15 mouse cellular contexts compared by ENCODE assay signal in the genomic region with DNA sequence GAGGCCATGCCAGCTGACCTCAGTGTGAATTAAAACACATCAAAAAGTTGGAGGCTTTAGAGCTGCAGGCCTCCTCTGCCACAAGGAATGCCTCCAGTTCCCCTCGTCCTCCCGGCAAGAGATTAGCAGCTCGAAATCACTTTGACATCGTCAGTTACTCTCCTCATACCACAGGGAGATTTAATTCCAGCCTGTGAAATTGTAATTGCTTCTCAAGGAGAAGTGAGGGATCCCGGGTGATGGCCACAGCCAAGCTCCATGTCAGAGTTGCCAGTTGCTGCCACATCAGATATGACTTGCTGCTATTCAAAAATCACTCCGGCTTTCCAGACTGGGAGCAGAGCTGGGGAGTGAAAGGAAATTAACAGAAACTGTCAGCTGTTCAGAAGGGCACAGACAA.
A peak's percentile ranks its signal among the peaks of the same experiment; 100 is the strongest.
DNase-seq lines count a peak whose midpoint lies in the region; ATAC-seq and TF ChIP-seq lines count a peak whose summit lies in the region.
"Had no signal": no experiment of that assay in that cellular context is flagged by ENCODE, and none has a peak within 500 bp of the region (broad histone marks: within the 10 kb centered on the region; RNA-seq: fewer than 3 reads in every experiment).

No protein-coding gene starts in this region.

- H3K9ac ChIP-seq in kidney, postnatal 0 days (ENCODE audit: low read depth, low read length) = no peak overlapping the region
- no peak overlapping the region for H3K9ac ChIP-seq in kidney, embryonic 15.5 days
- H3K9ac ChIP-seq in midbrain, embryonic 13.5 days (replicated peaks) = no peak overlapping the region
- H3K9ac ChIP-seq: limb, embryonic 15.5 days had no signal

- no peaks in the 10 kb centered on the region for H3K9me3 ChIP-seq in heart, embryonic 10.5 days
- no peaks in the 10 kb centered on the region for H3K9me3 ChIP-seq in kidney, postnatal 0 days (replicated peaks; ENCODE audit: low read length)
- H3K9me3 ChIP-seq in kidney, embryonic 15.5 days (replicated peaks) = no peaks in the 10 kb centered on the region
- H3K9me3 ChIP-seq in midbrain, embryonic 13.5 days = no peaks in the 10 kb centered on the region
- no peaks in the 10 kb centered on the region for H3K9me3 ChIP-seq in limb, embryonic 10.5 days (replicated peaks)
- H3K9me3 ChIP-seq: limb, embryonic 15.5 days had no signal

- peak overlapping the region; percentile 60; the same call in 1 of the 2 replicates for H3K27ac ChIP-seq in heart, embryonic 10.5 days
- H3K27ac ChIP-seq in kidney, postnatal 0 days = no peak overlapping the region
- no peak overlapping the region for H3K27ac ChIP-seq in kidney, embryonic 15.5 days
- peak overlapping the region; percentile 41; the same call in 1 of the 2 replicates for H3K27ac ChIP-seq in midbrain, embryonic 13.5 days
- H3K27ac ChIP-seq in limb, embryonic 10.5 days = no peak overlapping the region
- H3K27ac ChIP-seq: limb, embryonic 15.5 days had no signal

- H3K4me3 ChIP-seq in heart, embryonic 10.5 days = no peak overlapping the region
- H3K4me3 ChIP-seq in kidney, postnatal 0 days (replicated peaks; ENCODE audit: low read depth, low read length) = no peak overlapping the region
- no peak overlapping the region for H3K4me3 ChIP-seq in kidney, embryonic 15.5 days (replicated peaks)
- no peak overlapping the region for H3K4me3 ChIP-seq in midbrain, embryonic 13.5 days (replicated peaks)
- H3K4me3 ChIP-seq in limb, embryonic 10.5 days = no peak overlapping the region
- H3K4me3 ChIP-seq: limb, embryonic 15.5 days had no signal

- 23% methylated on average over 6 of the region's 6 CpGs for WGBS in heart, embryonic 10.5 days
- WGBS in kidney, postnatal 0 days = 34% methylated on average over 6 of the region's 6 CpGs
- WGBS in kidney, embryonic 15.5 days = 37% methylated on average over 6 of the region's 6 CpGs
- 12% methylated on average over 6 of the region's 6 CpGs for WGBS in midbrain, embryonic 13.5 days
- WGBS in limb, embryonic 10.5 days = 56% methylated on average over 6 of the region's 6 CpGs

- no peak for TF ChIP-seq CTCF in kidney, postnatal 0 days (IDR thresholded peaks at IDR 0.05; ENCODE audit: low read depth)

- ATAC-seq in kidney, postnatal 0 days (replicated peaks; ENCODE audit: low FRiP score, low read depth) = no peak
- ATAC-seq in kidney, embryonic 15.5 days (replicated peaks; ENCODE audit: low FRiP score) = no peak
- peak; percentile 51; the same call in 1 of the 2 replicates for ATAC-seq in midbrain, embryonic 13.5 days

- no peaks in the 10 kb centered on the region for H3K27me3 ChIP-seq in heart, embryonic 10.5 days (ENCODE audit: insufficient read depth, poor library complexity, severe bottlenecking)
- no peaks in the 10 kb centered on the region for H3K27me3 ChIP-seq in kidney, postnatal 0 days (ENCODE audit: insufficient read depth, low read length)
- no peaks in the 10 kb centered on the region for H3K27me3 ChIP-seq in kidney, embryonic 15.5 days
- H3K27me3 ChIP-seq in midbrain, embryonic 13.5 days = no peaks in the 10 kb centered on the region
- H3K27me3 ChIP-seq in limb, embryonic 10.5 days (ENCODE audit: low read depth, poor library complexity, severe bottlenecking) = no peaks in the 10 kb centered on the region
- H3K27me3 ChIP-seq: limb, embryonic 15.5 days had no signal

- no peak for DNase-seq in heart, embryonic 10.5 days (ENCODE audit: low spot score)
- no peak for DNase-seq in heart, adult 9 months (ENCODE audit: low spot score in 2 of 2)
- DNase-seq in kidney, postnatal 0 days (ENCODE audit: low spot score) = peak; percentile 47
- DNase-seq in adrenal gland, adult 2 months = no peak
- no peak for DNase-seq in limb, embryonic 10.5 days (ENCODE audit: low spot score)
- DNase-seq: cerebellum, adult 11-12 months; cerebellum, postnatal 36 days; gastrocnemius, postnatal 25 days; kidney, adult 18-20 months; kidney, postnatal 4 days; lung, postnatal 10 days; thymus, adult 2 months had no signal

- H3K36me3 ChIP-seq in heart, embryonic 10.5 days = no peaks in the 10 kb centered on the region
- H3K36me3 ChIP-seq in kidney, postnatal 0 days (ENCODE audit: insufficient read depth, low read length) = no peaks in the 10 kb centered on the region
- no peaks in the 10 kb centered on the region for H3K36me3 ChIP-seq in kidney, embryonic 15.5 days
- H3K36me3 ChIP-seq in midbrain, embryonic 13.5 days = no peaks in the 10 kb centered on the region
- no peaks in the 10 kb centered on the region for H3K36me3 ChIP-seq in limb, embryonic 10.5 days
- H3K36me3 ChIP-seq: limb, embryonic 15.5 days had no signal

- H3K4me1 ChIP-seq in heart, embryonic 10.5 days = peaks cover 9% of the 10 kb centered on the region; the same call in 1 of the 2 replicates
- H3K4me1 ChIP-seq in kidney, postnatal 0 days (replicated peaks; ENCODE audit: insufficient read depth, low read length) = no peaks in the 10 kb centered on the region
- H3K4me1 ChIP-seq in kidney, embryonic 15.5 days = no peaks in the 10 kb centered on the region
- H3K4me1 ChIP-seq in midbrain, embryonic 13.5 days (replicated peaks) = peaks cover 21% of the 10 kb centered on the region
- no peaks in the 10 kb centered on the region for H3K4me1 ChIP-seq in limb, embryonic 10.5 days
- H3K4me1 ChIP-seq: limb, embryonic 15.5 days had no signal

- no peak overlapping the region for H3K4me2 ChIP-seq in kidney, postnatal 0 days (ENCODE audit: low read length)
- no peak overlapping the region for H3K4me2 ChIP-seq in kidney, embryonic 15.5 days
- H3K4me2 ChIP-seq in midbrain, embryonic 13.5 days (replicated peaks) = no peak overlapping the region
- H3K4me2 ChIP-seq: limb, embryonic 15.5 days had no signal

Comparison
In these comparisons a context has a peak if more than half of its experiments do, and no peak if none do; other contexts are left out.
1. H3K27ac ChIP-seq: peak in heart, embryonic 10.5 days (single experiment) and midbrain, embryonic 13.5 days (single experiment); none in kidney, postnatal 0 days (single experiment), kidney, embryonic 15.5 days (single experiment) and limb, embryonic 10.5 days (single experiment).